Mouse (Mus musculus): ENCODE data around the gene Dtd1.
"Not testable (repeated sequence)": the region's sequence is repeated elsewhere in the genome, so short reads cannot be mapped to it uniquely, and the experiment has no call there.

Dtd1 gene

DNA sequence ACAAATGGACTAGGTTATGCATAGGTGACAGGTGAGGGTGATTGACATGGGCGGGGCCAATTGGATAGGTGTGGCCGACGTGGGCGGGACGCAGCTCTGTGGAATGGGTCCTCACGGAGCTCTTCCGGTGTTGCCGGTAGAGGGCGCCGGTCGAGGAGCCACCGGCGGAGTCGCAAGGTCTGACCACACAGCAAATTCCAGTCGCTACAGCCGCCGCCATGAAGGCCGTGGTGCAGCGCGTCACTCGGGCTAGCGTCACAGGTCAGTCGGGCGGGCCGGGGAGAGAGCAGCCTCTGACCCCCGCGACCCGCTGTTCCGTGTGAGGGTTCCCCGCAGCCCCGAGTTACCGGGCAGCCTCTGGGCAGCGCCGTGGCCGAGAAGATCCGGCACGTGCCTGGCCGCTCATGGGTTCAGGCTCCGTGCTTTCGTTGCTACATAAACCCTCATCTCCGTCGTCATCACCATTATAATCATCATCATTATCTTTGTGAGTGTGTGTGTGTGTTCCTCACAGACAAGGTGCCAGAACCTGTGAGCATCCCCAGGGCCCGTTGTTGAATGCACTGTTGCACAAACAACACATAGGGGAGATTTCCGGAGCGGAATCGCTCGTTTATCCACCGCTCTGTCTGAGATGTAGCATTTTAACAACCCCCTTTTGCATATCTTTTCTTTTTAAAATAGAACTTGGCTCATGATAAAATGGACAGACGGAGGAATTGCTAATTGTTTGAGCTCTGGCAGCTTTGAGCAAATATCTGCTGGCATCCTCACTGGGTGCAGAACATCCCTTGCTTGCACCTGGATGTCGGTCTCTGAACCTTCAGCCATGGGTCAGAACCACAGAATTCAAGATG, at the start of gene Dtd1:
Gene Dtd1, plus strand, starts transcription at position 67 of the 857 bp plus-strand sequence.
- peak; percentile 32 to 74 for DNase-seq (ENCODE audit: low read depth in 1 of 2, low spot score in 2 of 2)

DNA sequence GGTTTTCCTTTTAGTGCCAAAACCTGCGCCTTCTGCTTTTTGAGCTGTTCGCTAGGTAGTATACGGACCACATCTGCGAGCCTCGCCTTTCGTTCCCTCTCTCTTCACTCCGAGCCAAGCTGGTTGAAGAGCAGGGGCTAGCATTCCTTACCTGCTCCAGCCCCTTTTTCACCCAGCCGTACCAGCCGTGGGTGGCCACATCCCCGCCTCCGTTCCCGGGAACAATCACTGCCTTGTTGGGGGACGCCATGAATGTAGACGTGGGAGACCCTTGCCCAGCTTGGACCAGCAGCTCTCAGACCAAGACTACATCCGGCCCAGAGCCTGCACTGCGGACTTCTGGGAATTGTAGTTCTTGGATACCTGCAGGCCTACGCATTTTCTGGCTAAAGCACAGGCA, 49.2 kb upstream of the Dtd1 start, which contains the start of gene Rbbp9:
Gene Rbbp9, minus strand, starts transcription at position 341 of the 400 bp plus-strand sequence.
- no peak for DNase-seq (ENCODE audit: low read depth in 1 of 2, low spot score in 2 of 2)

DNA sequence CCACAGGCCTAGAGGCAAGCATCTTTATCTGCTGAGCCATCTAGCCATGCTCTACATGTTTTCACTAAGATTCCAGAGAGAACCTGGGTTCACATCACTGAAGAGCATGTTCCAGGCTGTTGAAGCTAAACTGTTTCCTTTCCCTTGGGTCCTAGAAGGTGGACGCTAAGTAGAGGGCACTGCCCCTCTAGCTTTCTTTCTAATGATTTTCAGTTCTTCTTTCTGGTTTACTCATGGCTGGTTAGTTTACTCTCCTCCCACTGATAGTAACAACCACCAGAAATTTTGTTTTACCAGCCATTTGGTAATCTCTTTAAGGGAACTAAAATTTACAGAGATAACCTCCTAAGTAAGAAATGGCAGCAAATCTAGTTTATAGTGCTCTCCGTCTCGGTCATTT, 45.8 kb upstream of the Dtd1 start:
- DNase-seq (ENCODE audit: low read depth in 1 of 2, low spot score in 2 of 2): no peak

DNA sequence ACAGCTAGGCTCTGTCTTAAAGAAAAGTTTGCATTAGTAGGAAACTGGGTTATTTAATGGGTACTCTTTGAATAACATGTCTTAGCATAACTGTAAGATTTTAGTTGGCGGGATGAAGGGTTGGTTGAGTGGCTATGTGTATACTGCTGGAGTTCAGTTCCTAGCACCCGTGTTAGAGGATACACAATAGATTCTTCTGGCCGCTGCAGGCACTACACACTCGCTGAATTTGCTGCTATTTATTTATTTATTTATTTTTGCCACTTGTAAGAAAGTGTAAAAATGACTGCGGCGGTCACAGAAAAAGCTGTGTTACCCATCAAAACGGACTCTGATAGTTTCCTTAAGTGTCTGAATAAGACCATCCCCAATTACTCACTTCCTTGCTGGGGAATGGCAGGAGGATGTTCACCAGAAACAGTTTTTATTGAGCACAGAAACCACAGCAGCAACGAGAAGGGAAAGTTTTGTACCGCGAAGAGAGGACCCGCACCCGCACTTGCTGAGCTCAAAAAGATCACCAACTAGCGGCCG, 44.3 kb upstream of the Dtd1 start:
- no peak for DNase-seq (ENCODE audit: low read depth in 1 of 2, low spot score in 2 of 2)

DNA sequence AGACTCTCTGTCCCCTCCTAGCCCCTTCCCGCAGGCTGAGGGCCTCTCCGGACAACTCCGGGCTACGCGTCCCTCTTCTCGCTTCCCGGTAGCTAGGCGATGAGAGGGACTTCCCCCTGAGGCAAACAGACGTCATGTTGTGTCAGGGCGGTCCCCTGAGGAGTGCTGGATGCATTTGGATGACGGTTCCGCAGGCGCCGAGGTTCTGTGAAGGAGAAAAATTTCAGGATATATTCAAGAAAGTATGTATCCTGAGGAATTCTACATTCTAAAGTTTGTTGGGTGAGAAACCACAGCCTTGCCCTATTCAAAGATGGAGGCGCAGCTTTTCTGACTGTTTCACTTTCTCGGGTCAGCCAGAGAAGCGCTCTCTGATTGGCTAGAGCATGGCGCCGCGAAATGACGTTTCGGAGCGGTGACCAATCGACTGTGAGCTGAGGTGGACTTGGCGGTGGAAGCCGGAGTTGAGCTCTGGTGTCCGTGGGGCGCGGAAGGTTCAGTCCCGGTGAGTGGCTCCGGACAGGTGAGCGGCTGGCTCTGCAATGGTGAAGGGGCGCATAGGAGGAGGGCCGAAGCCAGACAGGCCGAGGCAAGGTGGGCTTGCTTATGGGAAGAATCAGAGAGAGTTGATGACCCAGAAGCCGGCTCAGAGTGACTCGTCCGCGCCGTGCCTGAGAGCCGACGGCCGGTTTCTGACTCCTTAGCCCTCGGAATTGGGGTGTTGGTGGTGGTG, 43.7 kb upstream of the Dtd1 start, which contains the start of gene Sec23b:
Gene Sec23b, plus strand, starts transcription at position 410 of the 733 bp plus-strand sequence.
- peak; percentile 86 to 93 for DNase-seq (ENCODE audit: low read depth in 1 of 2, low spot score in 2 of 2)

DNA sequence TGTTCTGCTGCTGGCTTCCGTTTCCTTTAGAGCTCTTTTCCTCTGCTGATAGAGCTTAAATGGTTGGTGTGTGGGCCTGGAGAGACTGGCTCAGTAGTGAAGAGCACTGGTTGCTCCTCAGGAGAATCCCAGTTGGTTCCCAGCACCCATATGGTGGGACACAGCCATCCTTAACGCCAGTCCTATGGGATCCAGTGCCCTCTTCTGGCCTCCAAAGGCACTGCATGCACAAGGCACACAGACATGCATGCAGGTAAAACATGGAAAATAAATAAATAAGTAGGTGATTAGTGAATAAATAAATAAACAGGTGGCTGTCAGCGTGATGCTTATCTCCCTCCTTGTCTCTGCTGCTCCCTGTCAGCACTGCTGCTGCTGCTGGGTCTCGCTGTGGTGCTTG, 11.0 kb upstream of the Dtd1 start:
- DNase-seq (ENCODE audit: low read depth in 1 of 2, low spot score in 2 of 2): no peak

DNA sequence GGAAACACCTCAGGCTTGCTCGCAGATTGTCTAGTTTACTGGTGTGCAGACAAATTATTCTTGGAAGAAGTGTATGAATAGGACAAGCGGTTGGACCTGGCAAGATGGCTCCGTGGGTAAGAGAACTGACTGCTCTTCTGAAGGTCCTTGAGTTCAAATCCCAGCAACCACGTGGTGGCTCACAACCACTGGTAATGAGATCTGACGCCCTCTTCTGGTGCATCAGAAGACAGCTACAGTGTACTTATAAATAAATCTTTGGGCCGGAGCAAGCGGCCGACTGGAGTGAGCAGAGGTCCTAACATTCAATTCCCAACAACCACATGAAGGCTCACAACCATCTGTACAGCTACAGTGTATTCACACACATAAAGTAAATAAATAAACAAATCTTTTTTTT, 6.7 kb upstream of the Dtd1 start:
- not testable (repeated sequence) for DNase-seq (ENCODE audit: low read depth in 1 of 2, low spot score in 2 of 2)

DNA sequence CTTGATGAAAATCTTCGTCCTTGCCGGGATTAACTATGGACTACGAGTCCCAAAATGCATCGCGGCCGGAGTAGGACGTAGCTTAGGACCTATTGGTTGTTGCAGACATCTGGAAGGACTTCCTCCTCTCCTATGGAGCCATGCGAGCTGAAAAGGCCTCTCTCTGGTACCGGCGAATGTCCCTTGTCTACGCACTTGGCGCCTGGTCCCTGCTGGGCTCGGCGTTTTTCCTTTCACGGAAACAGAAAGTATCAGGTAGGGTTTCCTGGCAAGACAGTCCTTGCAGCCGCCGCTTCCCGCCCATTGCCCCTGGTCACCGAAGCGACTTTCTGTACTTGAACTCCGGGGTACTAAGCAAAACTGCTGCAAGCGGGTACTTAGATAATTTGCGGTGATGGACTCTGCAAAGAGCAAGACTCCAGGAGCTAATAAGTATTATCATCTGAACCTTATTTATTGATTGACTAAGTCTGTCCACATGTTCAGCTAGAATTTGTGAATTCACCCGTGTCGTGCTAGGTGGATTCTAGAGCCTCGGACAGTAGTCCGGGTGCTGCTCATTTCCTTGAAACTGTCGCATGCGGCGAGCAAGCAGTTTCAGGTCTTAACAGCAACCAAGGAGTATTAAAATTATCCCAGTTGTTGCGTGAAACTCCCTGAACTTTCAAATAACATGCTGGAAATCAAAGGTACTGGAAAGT, 5.6 kb upstream of the Dtd1 start, which contains the start of gene Smim26:
Gene Smim26, plus strand, starts transcription at position 104 of the 701 bp plus-strand sequence.
- peak; percentile 22 to 28 for DNase-seq (ENCODE audit: low read depth in 1 of 2, low spot score in 2 of 2)

DNA sequence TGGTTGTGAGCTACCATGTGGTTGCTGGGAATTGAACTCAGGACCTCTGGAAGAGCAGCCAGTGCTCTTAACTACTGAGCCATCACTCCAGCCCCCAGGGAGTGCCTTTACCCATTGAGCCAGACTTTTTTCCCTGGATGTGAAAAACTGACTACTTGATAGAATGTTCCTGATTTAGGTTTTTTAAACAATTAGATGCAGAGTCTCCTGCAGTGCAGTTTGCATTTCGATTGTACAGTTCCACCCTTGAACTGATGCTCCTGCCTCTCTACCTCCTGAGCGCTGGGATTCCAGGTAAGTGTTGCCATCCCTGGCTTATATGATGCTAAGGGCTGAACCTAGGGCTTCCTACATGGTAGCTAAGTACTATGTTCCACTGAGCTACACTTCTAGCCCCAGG, 1.7 kb upstream of the Dtd1 start:
- DNase-seq (ENCODE audit: low read depth in 1 of 2, low spot score in 2 of 2): no peak

DNA sequence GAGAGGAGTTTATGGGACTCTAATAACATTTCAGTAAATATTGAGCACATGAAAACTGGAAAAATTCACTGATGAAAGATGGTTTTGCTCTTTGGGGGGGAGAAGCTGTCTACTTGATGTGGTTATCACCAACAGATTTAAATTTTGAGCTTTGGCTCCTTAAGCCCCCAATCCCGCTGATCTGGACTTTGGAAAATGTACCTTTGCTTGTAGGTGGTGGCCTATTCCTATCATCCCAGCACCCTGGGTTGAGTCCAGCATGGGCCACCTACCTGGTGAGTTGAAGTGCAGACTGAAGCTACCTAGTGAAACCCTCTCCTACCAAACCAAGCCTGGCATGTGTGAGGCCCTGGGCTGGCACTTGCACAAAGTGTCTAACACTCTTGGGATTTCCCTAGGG, 1.9 kb downstream of the Dtd1 start:
- DNase-seq (ENCODE audit: low read depth in 1 of 2, low spot score in 2 of 2): no peak

DNA sequence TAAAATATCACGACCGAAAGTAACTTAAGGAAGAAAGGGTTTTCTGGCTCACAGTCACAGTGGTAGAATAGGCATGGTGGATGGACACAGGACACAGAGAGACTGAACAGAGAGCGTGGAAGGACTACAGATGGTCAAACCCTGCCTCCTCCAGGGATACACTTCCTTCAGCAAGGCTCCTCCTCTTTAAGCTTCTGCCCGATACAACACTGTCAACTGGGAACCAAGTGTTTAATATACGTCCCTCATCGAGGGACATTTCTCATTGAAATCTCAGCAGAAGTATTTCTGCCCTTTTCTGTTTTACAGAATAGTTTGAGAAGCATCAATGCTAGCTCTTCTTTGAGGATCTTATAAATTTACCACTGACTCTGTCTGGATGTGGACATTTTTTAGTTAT, 14.3 kb downstream of the Dtd1 start:
- no peak for DNase-seq (ENCODE audit: low read depth in 1 of 2, low spot score in 2 of 2)

DNA sequence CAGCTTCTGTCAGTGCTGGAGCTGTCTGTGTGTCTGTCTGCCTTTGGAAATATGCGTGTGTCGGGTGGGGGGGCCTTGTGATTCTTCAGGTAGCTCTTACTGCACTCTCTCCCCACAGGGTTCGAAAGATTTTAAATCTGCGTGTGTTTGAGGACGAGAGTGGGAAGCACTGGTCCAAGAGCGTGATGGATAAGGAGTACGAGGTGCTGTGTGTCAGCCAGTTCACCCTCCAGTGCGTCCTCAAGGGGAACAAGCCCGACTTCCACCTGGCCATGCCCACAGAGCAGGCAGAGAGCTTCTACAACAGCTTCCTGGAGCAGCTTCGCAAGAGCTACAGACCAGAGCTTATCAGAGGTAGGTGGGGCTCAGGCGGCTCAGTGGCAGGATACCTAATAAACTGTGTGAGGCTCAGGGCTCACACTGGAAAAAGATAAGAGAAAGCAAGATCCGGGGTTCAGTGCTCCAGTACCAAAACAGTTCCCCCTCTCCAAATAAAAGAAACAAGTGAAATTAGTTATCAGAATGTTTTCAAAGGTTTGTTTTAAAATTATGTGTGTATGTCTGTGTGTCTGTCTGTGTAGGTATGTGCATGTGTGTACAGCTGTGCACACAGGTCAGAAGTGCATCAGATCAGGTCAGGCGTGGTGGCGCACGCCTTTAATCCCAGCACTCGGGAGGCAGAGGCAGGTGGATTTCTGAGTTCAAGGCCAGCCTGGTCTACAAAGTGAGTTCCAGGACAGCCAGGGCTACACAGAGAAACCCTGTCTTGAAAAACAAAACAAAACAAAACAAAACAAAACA, 17.6 kb downstream of the Dtd1 start:
- DNase-seq (ENCODE audit: low read depth in 1 of 2, low spot score in 2 of 2): no peak

DNA sequence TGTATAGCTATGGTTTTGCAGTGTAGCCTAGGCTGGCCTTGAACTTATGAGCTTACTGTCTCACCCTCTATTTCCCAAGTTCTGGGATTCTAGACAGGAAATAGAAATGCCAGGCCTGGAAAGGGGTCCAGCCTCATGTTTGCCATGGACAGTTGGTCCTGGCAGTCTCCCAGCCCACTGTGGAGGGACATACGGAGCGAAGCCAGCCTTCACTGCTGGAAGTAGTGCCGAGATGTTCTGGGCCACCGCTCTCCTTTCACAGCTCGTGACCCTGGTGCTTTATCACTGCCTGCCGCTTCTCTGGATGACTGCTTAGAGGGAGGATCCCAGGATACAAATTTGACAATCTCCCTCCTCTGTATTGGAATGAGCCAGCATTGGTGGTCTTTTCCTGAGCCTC, 21.8 kb downstream of the Dtd1 start:
- DNase-seq (ENCODE audit: low read depth in 1 of 2, low spot score in 2 of 2): no peak

DNA sequence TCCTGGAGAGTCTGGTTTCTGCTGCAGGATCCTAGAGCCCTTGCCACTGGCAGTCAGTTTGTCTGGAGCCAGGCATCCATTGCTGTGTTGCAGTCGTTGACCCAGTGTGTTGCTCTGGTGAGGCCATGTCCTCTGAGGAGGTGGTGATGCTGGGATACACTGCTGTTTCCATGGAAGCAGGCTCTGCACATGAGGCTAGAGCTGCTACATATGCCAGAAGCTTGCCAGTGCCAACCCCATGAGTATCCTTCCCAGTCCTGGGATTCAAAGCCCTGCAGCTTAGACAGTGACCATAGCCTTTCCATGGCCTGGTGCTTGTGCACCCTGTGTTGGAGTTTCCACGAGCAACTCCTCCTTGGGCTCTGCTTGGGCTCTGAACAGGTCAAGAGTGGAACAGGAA, 33.9 kb downstream of the Dtd1 start:
- DNase-seq (ENCODE audit: low read depth in 1 of 2, low spot score in 2 of 2): no peak

DNA sequence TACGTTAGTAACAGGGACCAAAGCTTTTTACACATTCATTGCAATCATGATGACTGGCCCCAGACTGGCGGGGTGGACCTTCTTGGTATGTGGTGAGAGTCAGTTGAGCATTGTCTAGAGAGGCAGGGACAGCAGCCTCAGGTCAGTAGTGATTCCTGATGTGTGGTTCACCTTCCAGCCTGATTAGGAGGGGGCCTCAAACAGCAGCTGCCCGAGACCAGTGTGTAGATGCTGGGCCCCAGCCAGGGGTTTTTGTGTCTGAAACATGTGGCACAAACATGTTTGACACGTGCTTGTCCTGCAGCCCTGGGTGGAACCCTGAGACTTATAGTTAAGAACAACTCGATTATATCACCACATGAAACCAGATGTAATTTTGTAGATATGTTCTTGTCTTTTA, 34.5 kb downstream of the Dtd1 start:
- DNase-seq (ENCODE audit: low read depth in 1 of 2, low spot score in 2 of 2): no peak

DNA sequence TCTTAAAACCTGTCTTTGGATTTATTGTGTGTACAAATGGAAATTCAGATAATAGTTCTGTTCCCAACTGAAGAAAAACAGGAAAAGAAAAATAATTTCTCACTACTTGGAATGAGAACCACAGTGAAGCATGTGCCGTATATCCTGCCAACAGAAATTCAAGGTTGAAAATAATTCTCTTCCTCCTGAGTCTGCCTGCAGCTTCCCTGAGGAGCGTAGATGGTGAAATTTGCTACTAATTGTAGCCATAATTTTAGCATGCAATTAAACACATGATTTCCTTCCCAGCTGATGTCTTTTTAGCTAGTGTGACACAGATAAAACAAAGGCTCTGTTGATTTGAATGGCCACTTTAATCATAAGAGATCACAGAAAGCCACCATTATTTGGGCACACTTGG, 35.0 kb downstream of the Dtd1 start:
- DNase-seq (ENCODE audit: low read depth in 1 of 2, low spot score in 2 of 2): no peak

DNA sequence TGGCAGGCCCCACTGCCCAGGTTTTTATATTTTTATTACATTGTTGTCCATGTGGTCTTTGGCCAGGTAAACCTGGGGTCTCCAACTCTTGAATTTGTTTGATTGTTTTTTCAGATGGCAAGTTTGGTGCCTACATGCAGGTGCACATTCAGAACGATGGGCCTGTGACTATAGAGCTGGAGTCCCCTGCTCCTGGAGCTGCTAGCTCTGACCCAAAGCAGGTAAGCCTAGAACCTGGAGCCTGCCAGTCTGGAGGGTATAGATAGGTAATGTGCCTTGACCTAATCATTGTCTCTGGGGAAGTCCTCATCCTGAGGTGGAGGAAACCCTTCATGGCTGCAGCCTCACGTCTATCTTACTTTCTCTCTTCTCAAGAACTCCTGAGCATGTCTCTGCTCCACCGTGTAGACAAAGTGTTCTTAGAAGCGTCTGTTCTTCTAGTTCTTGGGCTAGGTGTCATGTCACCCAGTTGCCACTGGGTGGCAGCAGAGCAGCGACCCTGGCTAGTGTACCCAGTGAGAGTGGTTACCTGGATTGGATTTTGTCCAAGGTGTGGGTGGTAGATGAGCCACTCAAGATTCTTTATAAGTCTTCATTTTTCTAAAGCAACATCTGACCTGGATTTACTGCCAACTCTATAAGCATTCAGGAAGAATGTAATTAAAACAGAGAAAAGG, 36.1 kb downstream of the Dtd1 start:
- peak in 1 of 2 experiments; percentile 35 for DNase-seq (ENCODE audit: low read depth in 1 of 2, low spot score in 2 of 2)

DNA sequence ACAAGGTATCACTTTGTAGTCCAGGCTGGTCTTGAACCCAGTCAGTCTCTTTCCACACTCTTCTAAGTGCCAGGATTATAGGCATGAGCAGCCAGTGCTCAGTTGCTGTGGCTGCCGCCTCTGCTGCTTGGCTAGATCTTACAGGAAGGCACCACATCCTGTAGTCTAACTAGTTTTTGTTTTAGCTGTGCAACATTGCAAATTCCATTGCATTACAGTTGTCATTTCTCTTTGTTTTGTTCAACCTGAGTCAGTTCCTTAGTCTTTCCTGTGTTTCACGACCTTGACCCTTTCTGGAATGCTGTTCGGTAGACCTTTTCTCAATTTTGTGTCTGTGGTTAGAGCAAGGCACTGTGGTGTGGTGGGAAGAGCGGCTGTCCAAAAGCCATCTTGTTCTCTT, 37.5 kb downstream of the Dtd1 start:
- no peak for DNase-seq (ENCODE audit: low read depth in 1 of 2, low spot score in 2 of 2)

DNA sequence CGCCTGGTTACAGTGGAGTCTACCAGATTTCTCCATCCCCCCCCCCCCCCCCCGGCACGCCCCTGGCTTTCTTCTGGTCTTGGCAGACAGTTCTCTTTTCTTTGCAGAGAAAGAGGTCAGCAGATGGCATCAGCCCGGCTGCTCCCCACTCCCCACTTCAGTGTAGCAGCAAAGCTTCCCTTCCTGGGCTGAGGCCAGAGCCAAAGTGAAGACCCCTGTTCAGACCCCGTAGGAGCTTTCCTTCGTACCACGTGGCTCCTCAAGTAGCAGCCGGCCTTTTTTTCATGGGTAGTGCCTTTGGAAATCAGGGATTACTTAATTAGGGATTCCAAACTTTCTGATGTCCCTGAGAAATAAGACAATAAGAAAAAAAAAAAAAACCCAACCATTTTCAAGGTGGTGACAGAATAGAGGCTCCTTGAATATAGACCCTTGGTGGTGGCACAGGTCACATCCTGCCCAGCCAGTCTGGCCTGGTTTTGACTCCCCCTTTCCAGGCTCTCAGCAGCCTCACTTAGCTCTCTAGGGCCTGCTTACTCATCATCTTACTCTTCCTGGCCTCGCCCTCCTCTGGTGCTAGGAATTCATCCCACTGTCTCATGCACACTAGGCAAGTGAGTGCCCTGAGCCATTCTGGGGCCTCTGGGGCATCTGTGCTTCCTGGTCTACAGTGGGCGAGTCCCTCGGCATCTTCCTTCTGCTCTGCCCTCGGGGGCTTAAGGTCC, 38.1 kb downstream of the Dtd1 start:
- DNase-seq (ENCODE audit: low read depth in 1 of 2, low spot score in 2 of 2): no peak
